24 mouse cellular contexts compared by ENCODE assay signal in genomic region chr8:95176985-95177384, GRCm38 (mm10). TPM values are rescaled to one million over a fixed set of nuclear protein-coding genes. Genes with fewer than 3 reads are reported as not detected.
DNase-seq lines count a peak whose midpoint lies in the region; ATAC-seq and TF ChIP-seq lines count a peak whose summit lies in the region.
"Had no signal": no experiment of that assay in that cellular context is flagged by ENCODE, and none has a peak within 500 bp of the region (broad histone marks: within the 10 kb centered on the region; RNA-seq: fewer than 3 reads in every experiment).

No protein-coding gene starts in this region.

- 91% methylated on average over 6 of the region's 6 CpGs for WGBS in hindbrain, embryonic 13.5 days
- 86% methylated on average over 6 of the region's 6 CpGs for WGBS in hindbrain, embryonic 16.5 days
- 77% methylated on average over 6 of the region's 6 CpGs for WGBS in intestine, embryonic 15.5 days
- WGBS in intestine, postnatal 0 days: 66% methylated on average over 6 of the region's 6 CpGs
- WGBS in midbrain, embryonic 15.5 days: 86% methylated on average over 6 of the region's 6 CpGs
- 83% methylated on average over 6 of the region's 6 CpGs for WGBS in midbrain, postnatal 0 days

- H3K27me3 ChIP-seq in hindbrain, embryonic 13.5 days: no peaks in the 10 kb centered on the region
- H3K27me3 ChIP-seq in hindbrain, embryonic 16.5 days (replicated peaks; ENCODE audit: control insufficient read depth, insufficient read depth, low read length): no peaks in the 10 kb centered on the region
- no peaks in the 10 kb centered on the region for H3K27me3 ChIP-seq in intestine, embryonic 15.5 days (replicated peaks)
- H3K27me3 ChIP-seq in intestine, postnatal 0 days (replicated peaks; ENCODE audit: control insufficient read depth, insufficient read depth, low read length): no peaks in the 10 kb centered on the region
- no peaks in the 10 kb centered on the region for H3K27me3 ChIP-seq in midbrain, embryonic 15.5 days (replicated peaks)
- H3K27me3 ChIP-seq in midbrain, postnatal 0 days (ENCODE audit: insufficient read depth, low read length): no peaks in the 10 kb centered on the region
- H3K27me3 ChIP-seq: embryonic facial prominence, embryonic 13.5 days; forebrain, embryonic 12.5 days; Patski had no signal

- no peak for TF ChIP-seq CTCF in intestine, postnatal 0 days (IDR thresholded peaks at IDR 0.05; ENCODE audit: low read depth)
- TF ChIP-seq CTCF in midbrain, postnatal 0 days (IDR thresholded peaks at IDR 0.05): no peak

- H3K9me3 ChIP-seq in hindbrain, embryonic 13.5 days: no peaks in the 10 kb centered on the region
- no peaks in the 10 kb centered on the region for H3K9me3 ChIP-seq in hindbrain, embryonic 16.5 days (ENCODE audit: control insufficient read depth, low read length)
- H3K9me3 ChIP-seq in intestine, embryonic 15.5 days: no peaks in the 10 kb centered on the region
- H3K9me3 ChIP-seq in intestine, postnatal 0 days (ENCODE audit: control insufficient read depth): no peaks in the 10 kb centered on the region
- H3K9me3 ChIP-seq in midbrain, embryonic 15.5 days: no peaks in the 10 kb centered on the region
- no peaks in the 10 kb centered on the region for H3K9me3 ChIP-seq in midbrain, postnatal 0 days (ENCODE audit: low read length)
- H3K9me3 ChIP-seq: embryonic facial prominence, embryonic 13.5 days; forebrain, embryonic 12.5 days; heart, embryonic 10.5 days had no signal

- H3K27ac ChIP-seq in hindbrain, embryonic 13.5 days: peak overlapping the region; percentile 95
- H3K27ac ChIP-seq in hindbrain, embryonic 16.5 days (ENCODE audit: low read depth, low read length): no peak overlapping the region
- H3K27ac ChIP-seq in intestine, embryonic 15.5 days: no peak overlapping the region
- no peak overlapping the region for H3K27ac ChIP-seq in intestine, postnatal 0 days (ENCODE audit: low read depth, low read length)
- H3K27ac ChIP-seq in midbrain, embryonic 15.5 days: peak overlapping the region; percentile 89; the same call in 1 of the 2 replicates
- H3K27ac ChIP-seq in midbrain, postnatal 0 days (ENCODE audit: low read depth, low read length): no peak overlapping the region; the same call in 1 of the 2 replicates
- H3K27ac ChIP-seq: forebrain, embryonic 12.5 days; heart, embryonic 10.5 days had no signal

- peaks cover 19% of the 10 kb centered on the region for H3K4me1 ChIP-seq in hindbrain, embryonic 13.5 days (replicated peaks)
- peaks cover 13% of the 10 kb centered on the region for H3K4me1 ChIP-seq in hindbrain, embryonic 16.5 days (ENCODE audit: control insufficient read depth, insufficient read depth, low read depth, low read length)
- no peaks in the 10 kb centered on the region for H3K4me1 ChIP-seq in intestine, embryonic 15.5 days (replicated peaks)
- H3K4me1 ChIP-seq in intestine, postnatal 0 days (replicated peaks; ENCODE audit: control insufficient read depth, insufficient read depth, low read length): no peaks in the 10 kb centered on the region
- peaks cover 20% of the 10 kb centered on the region for H3K4me1 ChIP-seq in midbrain, embryonic 15.5 days
- H3K4me1 ChIP-seq in midbrain, postnatal 0 days (ENCODE audit: insufficient read depth, low read length): peaks cover 9% of the 10 kb centered on the region; the same call in 1 of the 2 replicates

- no peak overlapping the region for H3K4me3 ChIP-seq in hindbrain, embryonic 13.5 days
- H3K4me3 ChIP-seq in hindbrain, embryonic 16.5 days (ENCODE audit: low read length): no peak overlapping the region
- H3K4me3 ChIP-seq in intestine, embryonic 15.5 days (replicated peaks): no peak overlapping the region
- no peak overlapping the region for H3K4me3 ChIP-seq in intestine, postnatal 0 days (ENCODE audit: low read depth, low read length)
- no peak overlapping the region for H3K4me3 ChIP-seq in midbrain, embryonic 15.5 days
- no peak overlapping the region for H3K4me3 ChIP-seq in midbrain, postnatal 0 days (ENCODE audit: low read depth, low read length)
- H3K4me3 ChIP-seq: embryonic facial prominence, embryonic 13.5 days; forebrain, embryonic 12.5 days; heart, embryonic 10.5 days had no signal

- no peak overlapping the region for H3K4me2 ChIP-seq in hindbrain, embryonic 13.5 days
- no peak overlapping the region for H3K4me2 ChIP-seq in hindbrain, embryonic 16.5 days (ENCODE audit: low read length)
- H3K4me2 ChIP-seq in intestine, embryonic 15.5 days (replicated peaks): no peak overlapping the region
- H3K4me2 ChIP-seq in intestine, postnatal 0 days (replicated peaks; ENCODE audit: low read depth): no peak overlapping the region
- no peak overlapping the region for H3K4me2 ChIP-seq in midbrain, embryonic 15.5 days
- H3K4me2 ChIP-seq in midbrain, postnatal 0 days (ENCODE audit: low read depth, low read length, poor library complexity, severe bottlenecking): no peak overlapping the region
- H3K4me2 ChIP-seq: embryonic facial prominence, embryonic 13.5 days; forebrain, embryonic 12.5 days had no signal

- H3K9ac ChIP-seq in hindbrain, embryonic 13.5 days: no peak overlapping the region
- no peak overlapping the region for H3K9ac ChIP-seq in hindbrain, embryonic 16.5 days (ENCODE audit: low read depth, low read length)
- no peak overlapping the region for H3K9ac ChIP-seq in intestine, embryonic 15.5 days
- H3K9ac ChIP-seq in intestine, postnatal 0 days (ENCODE audit: low read depth, low read length): no peak overlapping the region
- no peak overlapping the region for H3K9ac ChIP-seq in midbrain, embryonic 15.5 days
- no peak overlapping the region for H3K9ac ChIP-seq in midbrain, postnatal 0 days (replicated peaks; ENCODE audit: low read length, poor library complexity, severe bottlenecking)
- H3K9ac ChIP-seq: embryonic facial prominence, embryonic 13.5 days; forebrain, embryonic 12.5 days had no signal

- DNase-seq in midbrain, postnatal 0 days (ENCODE audit: low spot score): no peak
- DNase-seq in adrenal gland, postnatal 10 days: no peak
- DNase-seq: adrenal gland, postnatal 25 days; B cell, adult 2 months; cerebellum, adult 18-20 months; cerebellum, adult 9-11 months; cerebellum, postnatal 36 days; gastrocnemius, postnatal 10 days; heart, adult 18-20 months; heart, postnatal 10 days; heart, postnatal 4 days had no signal

- H3K36me3 ChIP-seq in hindbrain, embryonic 13.5 days: no peaks in the 10 kb centered on the region
- H3K36me3 ChIP-seq in hindbrain, embryonic 16.5 days (ENCODE audit: control insufficient read depth, insufficient read depth, low read length): no peaks in the 10 kb centered on the region
- H3K36me3 ChIP-seq in intestine, embryonic 15.5 days: no peaks in the 10 kb centered on the region
- H3K36me3 ChIP-seq in intestine, postnatal 0 days (ENCODE audit: control insufficient read depth, insufficient read depth): no peaks in the 10 kb centered on the region
- H3K36me3 ChIP-seq in midbrain, embryonic 15.5 days (replicated peaks): no peaks in the 10 kb centered on the region
- no peaks in the 10 kb centered on the region for H3K36me3 ChIP-seq in midbrain, postnatal 0 days (ENCODE audit: insufficient read depth, low read length)
- H3K36me3 ChIP-seq: embryonic facial prominence, embryonic 13.5 days; forebrain, embryonic 12.5 days; heart, embryonic 10.5 days had no signal

- ATAC-seq in hindbrain, embryonic 13.5 days (ENCODE audit: low FRiP score): no peak
- no peak for ATAC-seq in hindbrain, embryonic 16.5 days
- ATAC-seq in intestine, embryonic 15.5 days: peak; percentile 25; the same call in 1 of the 2 replicates
- no peak for ATAC-seq in intestine, postnatal 0 days
- no peak for ATAC-seq in midbrain, embryonic 15.5 days (replicated peaks)
- no peak for ATAC-seq in midbrain, postnatal 0 days (ENCODE audit: low FRiP score)
- ATAC-seq: activated CD4-positive, CD25-positive, alpha-beta regulatory T cell, adult 4 months; CD4-positive, CD25-positive, alpha-beta regulatory T cell, adult 4 months; forebrain, embryonic 16.5 days; inflammation-experienced regulatory T-cells, adult 6 months; Patski had no signal

RNA-seq across cellular contexts. Expression of gene Kifc3, which starts 25.6 kb away (rescaled TPM):
- 16.5 and 20.2 TPM in 2 replicates for polyA plus RNA-seq in hindbrain, embryonic 13.5 days (2015; fragmentation: Nextera tagmentation; extraction: Ambion mirVana)
- 24.0 and 27.7 TPM in 2 replicates for polyA plus RNA-seq in hindbrain, embryonic 16.5 days (2015; fragmentation: Nextera tagmentation; extraction: Ambion mirVana)
- 28.6 and 31.3 TPM in 2 replicates for polyA plus RNA-seq in intestine, embryonic 15.5 days (2015; fragmentation: Nextera tagmentation; extraction: Ambion mirVana)
- 20.9 and 21.1 TPM in 2 replicates for polyA plus RNA-seq in intestine, postnatal 0 days (2015; fragmentation: Nextera tagmentation; extraction: Ambion mirVana)
- polyA plus RNA-seq in midbrain, embryonic 15.5 days (2015; fragmentation: Nextera tagmentation; extraction: Ambion mirVana): 29.8 and 33.9 TPM in 2 replicates
- total RNA-seq in midbrain, postnatal 0 days (2014; rRNA removed): 57.0 and 60.6 TPM in 2 replicates
- polyA plus RNA-seq in midbrain, postnatal 0 days (2015; fragmentation: Nextera tagmentation; extraction: Ambion mirVana): 37.3 and 38.9 TPM in 2 replicates
- 10 to 100 TPM; 80.0 to 89.0 TPM for total RNA-seq in adrenal gland, postnatal 10 days (2021)
- polyA plus RNA-seq: CD4-positive, CD25-positive, alpha-beta regulatory T cell, adult 4 months had no signal

Comparison
In these comparisons a context has a peak if more than half of its experiments do, and no peak if none do; other contexts are left out.
1. H3K27ac ChIP-seq: peak in hindbrain, embryonic 13.5 days (single experiment) and midbrain, embryonic 15.5 days (single experiment); none in hindbrain, embryonic 16.5 days (single experiment), intestine, embryonic 15.5 days (single experiment), intestine, postnatal 0 days (single experiment) and midbrain, postnatal 0 days (single experiment).